Mouse (Mus musculus): ENCODE measurements around the gene Megf8. TPM values are rescaled to one million over a fixed set of nuclear protein-coding genes. Genes with fewer than 3 reads are reported as not detected.

The Megf8 gene
- polyA plus RNA-seq, 1 experiment from 2014 or later = 11.4 TPM

DNA sequence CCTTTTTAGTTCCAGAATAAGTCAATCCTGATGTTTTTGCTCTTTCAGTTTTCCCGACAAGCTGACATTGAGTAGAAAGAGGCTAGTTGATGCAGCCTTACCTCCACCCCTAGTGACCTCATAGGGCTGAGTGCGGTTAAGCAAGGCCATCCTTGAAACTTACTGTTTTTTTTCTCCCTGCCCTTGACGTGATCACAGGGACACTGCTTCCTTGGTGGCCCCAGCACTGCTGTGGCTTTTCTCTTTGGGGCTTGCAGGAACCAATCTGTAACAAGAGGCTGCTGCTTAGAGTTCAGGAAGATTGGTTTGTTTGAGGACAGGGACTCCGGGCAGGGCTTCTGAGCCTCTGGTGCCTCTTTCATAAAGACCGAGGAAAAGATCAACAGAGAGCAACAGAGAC is 85.0 kb downstream of the Megf8 start:
- WGBS = 56% methylated on average over 5 of the region's 5 CpGs
- no peak for ATAC-seq (replicated peaks; ENCODE audit: low FRiP score, low TSS enrichment, low read depth)
- Histone ChIP-seq H3K36me3 (ENCODE audit: control insufficient read depth, insufficient read depth, low read length) (no peaks in the 10 kb centered on the region), H3K27ac (ENCODE audit: low read depth) (no peak overlapping the region), H3K9ac (ENCODE audit: low read length) (no peak overlapping the region), H3K4me3 (ENCODE audit: low read depth, low read length) (no peak overlapping the region), H3K9me3 (ENCODE audit: control insufficient read depth, low read length) (no peaks in the 10 kb centered on the region), H3K4me1 (replicated peaks; ENCODE audit: control insufficient read depth, insufficient read depth, low read length) (no peaks in the 10 kb centered on the region), H3K4me2 (ENCODE audit: low read length) (no peak overlapping the region), H3K27me3 (replicated peaks; ENCODE audit: control insufficient read depth, insufficient read depth, low read length) (no peaks in the 10 kb centered on the region)
- DNase-seq (ENCODE audit: low spot score) = no peak

DNA sequence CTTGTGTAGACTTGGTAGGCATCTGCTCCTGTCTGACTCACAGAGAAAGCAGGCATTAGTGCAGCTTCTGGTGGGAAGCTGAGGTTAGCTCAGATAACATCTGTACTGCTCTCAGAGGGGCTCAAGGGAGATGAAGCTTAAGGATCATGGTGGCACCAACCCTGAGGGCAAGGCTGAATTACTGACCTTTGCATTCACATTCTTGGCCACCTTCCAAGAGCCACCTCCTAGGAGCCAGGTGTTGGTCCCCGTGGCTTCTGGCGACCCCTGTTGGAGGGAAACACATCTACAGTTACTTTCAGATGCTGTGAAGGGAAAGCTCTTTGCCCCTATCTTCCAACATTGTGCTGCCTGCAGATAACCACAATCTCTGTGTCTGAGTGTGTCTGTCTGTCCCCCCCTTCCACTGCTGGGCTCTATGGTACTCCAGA is 85.7 kb downstream of the Megf8 start:
- ATAC-seq (replicated peaks; ENCODE audit: low FRiP score, low TSS enrichment, low read depth) (no peak; the same call in 1 of the 2 replicates), DNase-seq (ENCODE audit: low spot score) (peak; percentile 66)
- 0% methylated on average over 2 of the region's 2 CpGs for WGBS
- H3K9ac ChIP-seq (ENCODE audit: low read length) = no peak overlapping the region
- no peaks in the 10 kb centered on the region for H3K36me3 ChIP-seq (ENCODE audit: control insufficient read depth, insufficient read depth, low read length)
- H3K27me3 ChIP-seq (replicated peaks; ENCODE audit: control insufficient read depth, insufficient read depth, low read length) = no peaks in the 10 kb centered on the region
- H3K27ac ChIP-seq (ENCODE audit: low read depth) = no peak overlapping the region
- no peaks in the 10 kb centered on the region for H3K9me3 ChIP-seq (ENCODE audit: control insufficient read depth, low read length)
- H3K4me2 ChIP-seq (ENCODE audit: low read length) = no peak overlapping the region
- no peak overlapping the region for H3K4me3 ChIP-seq (ENCODE audit: low read depth, low read length)
- H3K4me1 ChIP-seq (replicated peaks; ENCODE audit: control insufficient read depth, insufficient read depth, low read length) = no peaks in the 10 kb centered on the region

DNA sequence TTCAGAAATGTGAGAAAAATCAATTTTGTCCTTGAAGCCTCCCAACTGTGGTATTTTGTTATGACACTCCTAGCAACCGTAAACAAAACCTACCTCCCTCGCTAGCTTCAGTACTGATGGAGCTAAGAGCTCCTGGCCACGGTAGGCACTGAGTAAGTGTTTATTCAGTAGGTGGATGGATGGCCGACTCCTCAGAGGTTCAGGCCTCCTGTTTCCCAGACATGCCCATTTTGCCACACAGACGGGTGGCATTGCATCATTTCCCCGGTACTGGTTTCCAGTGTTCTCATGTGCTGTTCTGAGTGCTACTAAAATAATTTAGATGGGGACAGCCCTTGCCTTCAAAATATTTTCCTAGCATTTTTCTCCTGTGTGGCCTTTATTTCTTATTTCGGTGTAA is 89.5 kb downstream of the Megf8 start:
- no peaks in the 10 kb centered on the region for H3K27me3 ChIP-seq (replicated peaks; ENCODE audit: control insufficient read depth, insufficient read depth, low read length)
- no peaks in the 10 kb centered on the region for H3K4me1 ChIP-seq (replicated peaks; ENCODE audit: control insufficient read depth, insufficient read depth, low read length)
- no peaks in the 10 kb centered on the region for H3K9me3 ChIP-seq (ENCODE audit: control insufficient read depth, low read length)
- ATAC-seq (replicated peaks; ENCODE audit: low FRiP score, low TSS enrichment, low read depth) (no peak), DNase-seq (ENCODE audit: low spot score) (no peak)
- H3K9ac ChIP-seq (ENCODE audit: low read length) = no peak overlapping the region
- 63% methylated on average over 7 of the region's 7 CpGs for WGBS
- H3K4me2 ChIP-seq (ENCODE audit: low read length) = no peak overlapping the region
- no peaks in the 10 kb centered on the region for H3K36me3 ChIP-seq (ENCODE audit: control insufficient read depth, insufficient read depth, low read length)
- H3K27ac ChIP-seq (ENCODE audit: low read depth) = no peak overlapping the region
- H3K4me3 ChIP-seq (ENCODE audit: low read depth, low read length) = no peak overlapping the region

DNA sequence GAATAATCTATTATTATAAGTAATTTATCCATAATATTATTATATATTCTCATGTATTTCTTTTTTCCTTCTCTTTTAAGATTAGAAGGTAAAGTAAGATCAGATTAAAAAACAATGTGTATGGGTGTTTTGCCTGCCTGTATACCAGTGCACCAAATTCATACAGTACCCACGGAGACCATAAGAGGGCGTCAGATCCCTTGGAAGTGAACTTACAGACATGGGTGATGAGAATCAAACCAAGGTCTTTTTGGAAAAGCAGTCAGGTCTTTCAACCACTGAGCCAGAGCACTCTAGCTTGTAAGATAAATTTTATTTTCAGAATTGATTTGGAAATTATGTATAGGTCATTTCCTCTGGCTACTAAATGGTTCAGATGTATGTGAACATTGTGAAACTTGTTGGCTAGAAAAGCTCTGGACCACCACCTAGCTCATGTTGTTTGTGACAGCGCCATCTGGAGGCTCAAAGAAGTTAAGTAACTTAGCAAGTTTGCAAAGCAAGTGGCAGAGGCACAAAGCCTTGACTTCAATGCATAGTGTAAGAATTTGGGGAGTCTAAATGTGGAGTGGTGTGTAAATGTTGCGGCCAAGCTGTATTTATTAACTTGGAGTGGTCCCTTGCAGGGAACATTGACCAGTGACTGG is 92.3 kb downstream of the Megf8 start:
- DNase-seq (ENCODE audit: low spot score) (no peak), ATAC-seq (replicated peaks; ENCODE audit: low FRiP score, low TSS enrichment, low read depth) (no peak)
- H3K4me2 ChIP-seq (ENCODE audit: low read length) = no peak overlapping the region
- H3K9me3 ChIP-seq (ENCODE audit: control insufficient read depth, low read length) = no peaks in the 10 kb centered on the region
- no peaks in the 10 kb centered on the region for H3K27me3 ChIP-seq (replicated peaks; ENCODE audit: control insufficient read depth, insufficient read depth, low read length)
- H3K4me1 ChIP-seq (replicated peaks; ENCODE audit: control insufficient read depth, insufficient read depth, low read length) = no peaks in the 10 kb centered on the region
- no peak overlapping the region for H3K4me3 ChIP-seq (ENCODE audit: low read depth, low read length)
- no peak overlapping the region for H3K27ac ChIP-seq (ENCODE audit: low read depth)
- no peaks in the 10 kb centered on the region for H3K36me3 ChIP-seq (ENCODE audit: control insufficient read depth, insufficient read depth, low read length)
- no peak overlapping the region for H3K9ac ChIP-seq (ENCODE audit: low read length)
- WGBS = 48% methylated on average over 4 of the region's 4 CpGs

DNA sequence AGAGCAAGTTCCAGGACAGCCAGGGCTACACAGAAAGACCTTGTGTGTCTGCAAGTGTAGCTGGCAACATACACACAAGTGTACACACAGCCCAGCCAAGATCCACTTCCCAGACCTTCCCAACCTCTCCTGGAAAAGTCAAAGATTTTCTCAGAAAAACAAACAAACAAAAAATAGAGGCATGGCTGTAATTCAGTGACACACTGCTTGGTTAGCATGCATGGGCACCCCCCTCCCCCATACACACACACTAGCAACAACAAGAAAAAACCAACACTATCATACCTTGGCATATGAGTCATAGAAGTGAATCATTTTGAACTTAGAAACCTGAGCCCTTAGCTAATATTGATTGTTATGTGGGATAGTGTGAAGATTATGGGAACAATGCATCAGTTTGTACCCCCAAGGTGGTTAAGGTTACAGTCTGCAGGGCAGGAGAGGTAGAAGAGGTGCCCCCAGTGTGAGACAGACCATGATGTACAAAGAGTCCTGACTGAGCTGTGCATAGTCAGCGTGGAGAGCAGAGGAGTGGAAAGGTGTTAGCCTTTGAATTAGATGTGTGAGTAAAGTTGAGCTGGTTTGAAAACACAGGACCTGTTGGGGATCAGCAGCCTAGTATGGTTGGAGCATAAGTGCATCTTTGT is 94.1 kb downstream of the Megf8 start:
- Histone ChIP-seq H3K4me2 (ENCODE audit: low read length) (no peak overlapping the region), H3K27ac (ENCODE audit: low read depth) (no peak overlapping the region), H3K9ac (ENCODE audit: low read length) (no peak overlapping the region), H3K9me3 (ENCODE audit: control insufficient read depth, low read length) (no peaks in the 10 kb centered on the region), H3K4me3 (ENCODE audit: low read depth, low read length) (no peak overlapping the region), H3K4me1 (replicated peaks; ENCODE audit: control insufficient read depth, insufficient read depth, low read length) (no peaks in the 10 kb centered on the region), H3K36me3 (ENCODE audit: control insufficient read depth, insufficient read depth, low read length) (no peaks in the 10 kb centered on the region), H3K27me3 (replicated peaks; ENCODE audit: control insufficient read depth, insufficient read depth, low read length) (no peaks in the 10 kb centered on the region)
- DNase-seq (ENCODE audit: low spot score) (no peak), ATAC-seq (replicated peaks; ENCODE audit: low FRiP score, low TSS enrichment, low read depth) (no peak)
- 88% methylated on average over 1 of the region's 1 CpGs for WGBS

DNA sequence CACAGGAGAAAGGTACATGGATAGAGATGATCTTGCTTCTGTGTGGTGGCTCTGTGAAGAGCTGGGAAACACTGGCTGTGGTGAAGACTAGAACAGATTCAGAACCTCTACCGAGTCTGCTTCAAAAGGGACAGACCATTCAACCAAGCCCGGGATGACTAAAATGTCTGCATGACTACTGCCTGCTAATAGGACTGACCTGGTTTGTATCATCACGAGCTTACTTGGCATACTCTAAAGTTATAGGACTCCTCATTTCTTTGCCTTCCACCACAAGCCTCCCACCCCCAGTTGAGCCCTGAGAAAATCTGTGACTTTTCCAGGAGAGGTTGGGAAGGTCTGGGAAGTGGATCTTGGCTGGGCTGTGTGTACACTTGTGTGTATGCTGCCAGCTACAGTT is 94.9 kb downstream of the Megf8 start:
- no peaks in the 10 kb centered on the region for H3K27me3 ChIP-seq (replicated peaks; ENCODE audit: control insufficient read depth, insufficient read depth, low read length)
- H3K9me3 ChIP-seq (ENCODE audit: control insufficient read depth, low read length) = no peaks in the 10 kb centered on the region
- H3K9ac ChIP-seq (ENCODE audit: low read length) = no peak overlapping the region
- no peak for ATAC-seq (replicated peaks; ENCODE audit: low FRiP score, low TSS enrichment, low read depth)
- H3K27ac ChIP-seq (ENCODE audit: low read depth) = no peak overlapping the region
- no peak for DNase-seq (ENCODE audit: low spot score)
- no peak overlapping the region for H3K4me3 ChIP-seq (ENCODE audit: low read depth, low read length)
- H3K4me2 ChIP-seq (ENCODE audit: low read length) = no peak overlapping the region
- H3K4me1 ChIP-seq (replicated peaks; ENCODE audit: control insufficient read depth, insufficient read depth, low read length) = no peaks in the 10 kb centered on the region
- WGBS = 75% methylated on average over 3 of the region's 3 CpGs
- no peaks in the 10 kb centered on the region for H3K36me3 ChIP-seq (ENCODE audit: control insufficient read depth, insufficient read depth, low read length)

DNA sequence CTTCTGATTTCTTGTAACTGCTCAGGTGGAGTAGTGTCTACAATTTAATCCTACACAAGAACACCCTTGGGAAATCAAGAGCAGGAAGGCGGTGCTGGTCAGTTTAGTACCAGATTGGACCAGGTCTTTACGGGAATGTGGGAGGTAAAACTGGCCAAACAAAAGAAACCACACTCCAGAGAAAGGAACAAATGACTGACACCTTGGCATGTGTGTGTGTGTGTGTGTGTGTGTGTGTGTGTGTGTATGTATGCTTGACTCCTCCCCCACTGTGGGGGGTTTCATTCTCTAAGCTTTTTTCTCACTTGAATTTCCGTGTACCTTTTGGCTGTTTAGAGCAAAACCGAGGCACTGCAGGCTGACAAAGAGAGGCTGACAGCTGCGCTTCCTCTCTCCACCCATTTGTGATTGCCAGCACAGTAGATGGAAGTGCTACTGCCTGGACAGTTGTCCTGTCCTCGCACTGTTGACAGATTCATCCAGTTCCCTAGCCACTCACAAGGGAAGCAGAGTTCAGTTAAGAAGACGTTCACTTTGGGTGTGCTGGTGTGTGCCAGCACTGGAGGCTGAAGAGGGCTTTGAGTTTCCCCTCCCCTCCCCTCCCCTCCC is 96.0 kb downstream of the Megf8 start, which contains the start of gene Cxcl17:
TSS of gene Cxcl17 (minus strand) at position 54 of the 609 bp plus-strand sequence.
- Histone ChIP-seq H3K36me3 (ENCODE audit: control insufficient read depth, insufficient read depth, low read length) (no peaks in the 10 kb centered on the region), H3K9ac (ENCODE audit: low read length) (no peak within 1 kb of the TSS), H3K4me2 (ENCODE audit: low read length) (no peak within 1 kb of the TSS), H3K4me1 (replicated peaks; ENCODE audit: control insufficient read depth, insufficient read depth, low read length) (no peaks in the 10 kb centered on the region), H3K4me3 (ENCODE audit: low read depth, low read length) (no peak within 1 kb of the TSS), H3K9me3 (ENCODE audit: control insufficient read depth, low read length) (no peaks in the 10 kb centered on the region), H3K27ac (ENCODE audit: low read depth) (no peak within 1 kb of the TSS), H3K27me3 (replicated peaks; ENCODE audit: control insufficient read depth, insufficient read depth, low read length) (no peaks in the 10 kb centered on the region)
- ATAC-seq (replicated peaks; ENCODE audit: low FRiP score, low TSS enrichment, low read depth) = no peak
- 57% methylated on average over 7 of the region's 7 CpGs for WGBS
- no peak for DNase-seq (ENCODE audit: low spot score)

Measured in intestine, embryonic 14.5 days (tissue).